Mouse (Mus musculus) forebrain, embryonic 15.5 days (tissue): ENCODE measurements around the gene Slco2b1. TPM values are rescaled to one million over a fixed set of nuclear protein-coding genes. Genes with fewer than 3 reads are reported as not detected.

Source experiments
- ATAC-seq: fragments of 200-750 bp; cut with Nextera tagmentation; replicated peaks from 2 replicates; pipeline ENCODE4 v1.8.0; 2017; ENCODE audit warnings: mild to moderate bottlenecking, moderate TSS enrichment, moderate library complexity
- H3K27ac ChIP-seq: fragments of 300-500 bp; sonication (generic); replicated peaks from 2 replicates; pipeline ENCODE4 v1.5.1; 2015; ENCODE audit warnings: mild to moderate bottlenecking, inconsistent platforms
- H3K27me3 ChIP-seq: fragments of 300-500 bp; sonication (generic); 2 replicates; pipeline ENCODE4 v1.6.1; 2015; ENCODE audit warnings: inconsistent platforms
- H3K36me3 ChIP-seq: fragments of 300-500 bp; sonication (generic); 2 replicates; pipeline ENCODE4 v1.6.1; 2015; ENCODE audit warnings: mild to moderate bottlenecking, inconsistent platforms
- H3K4me1 ChIP-seq: fragments of 300-500 bp; sonication (generic); 2 replicates; pipeline ENCODE4 v1.6.1; 2015; ENCODE audit warnings: inconsistent platforms
- H3K4me2 ChIP-seq: fragments of 300-500 bp; sonication (generic); replicated peaks from 2 replicates; pipeline ENCODE4 v1.6.1; 2015; ENCODE audit warnings: mild to moderate bottlenecking, inconsistent platforms
- H3K4me3 ChIP-seq: fragments of 300-500 bp; sonication (generic); 2 replicates; pipeline ENCODE4 v1.5.1; 2015; ENCODE audit warnings: mild to moderate bottlenecking, inconsistent platforms
- H3K9ac ChIP-seq: fragments of 300-500 bp; sonication (generic); replicated peaks from 2 replicates; pipeline ENCODE4 v1.6.1; 2015; ENCODE audit warnings: mild to moderate bottlenecking, inconsistent platforms
- H3K9me3 ChIP-seq: fragments of 300-500 bp; sonication (generic); 2 replicates; pipeline ENCODE4 v1.6.1; 2016; ENCODE audit warnings: inconsistent platforms
- WGBS: fragments of 180-500 bp; shearing (Covaris S2); methylation state at CpG from one replicate; pipeline ENCODE4 v1.1.7; 2015; ENCODE audit warnings: mixed read lengths; 5-methylcytosine and 5-hydroxymethylcytosine counted together
- polyA plus RNA-seq: library from polyadenylated mRNA; unstranded; fragments of >200 nt; fragmentation: Nextera tagmentation; extraction: Ambion mirVana; gene quantifications from 2 replicates; pipeline ENCODE4 v1.2.1, GENCODE M21; 2015

Slco2b1 gene
- polyA plus RNA-seq, 1 experiment from 2014 or later, result 4.9 TPM

GRCm38 (mm10) chr7:99641245-99641644, 69.9 kb downstream of the Slco2b1 start:
- Histone ChIP-seq H3K4me2 (no peak overlapping the region), H3K9me3 (no peaks in the 10 kb centered on the region), H3K9ac (no peak overlapping the region), H3K4me1 (no peaks in the 10 kb centered on the region), H3K36me3 (no peaks in the 10 kb centered on the region), H3K4me3 (no peak overlapping the region), H3K27ac (no peak overlapping the region), H3K27me3 (peaks cover 4% of the 10 kb centered on the region; the same call in 1 of the 2 replicates)
- WGBS, result 34% methylated on average over 4 of the region's 4 CpGs
- ATAC-seq, result no peak

- Histone ChIP-seq H3K27ac (no peak overlapping the region), H3K36me3 (no peaks in the 10 kb centered on the region), H3K9me3 (no peaks in the 10 kb centered on the region), H3K4me2 (no peak overlapping the region), H3K9ac (no peak overlapping the region), H3K27me3 (no peaks in the 10 kb centered on the region), H3K4me1 (no peaks in the 10 kb centered on the region), H3K4me3 (no peak overlapping the region)
- no peak for ATAC-seq
- WGBS, result 83% methylated on average over 8 of the region's 8 CpGs
These were observed 77.0 kb downstream of the Slco2b1 start for GRCm38 (mm10) chr7:99633966-99634665.

GRCm38 (mm10) chr7:99632286-99632685, 78.9 kb downstream of the Slco2b1 start:
- 8% methylated on average over 6 of the region's 6 CpGs for WGBS
- Histone ChIP-seq H3K4me3 (no peak overlapping the region), H3K36me3 (no peaks in the 10 kb centered on the region), H3K9ac (no peak overlapping the region), H3K9me3 (no peaks in the 10 kb centered on the region), H3K4me2 (no peak overlapping the region), H3K4me1 (peaks cover under 1% of the 10 kb centered on the region; the same call in 1 of the 2 replicates), H3K27me3 (peaks cover 16% of the 10 kb centered on the region), H3K27ac (no peak overlapping the region)
- ATAC-seq, result no peak

GRCm38 (mm10) chr7:99627366-99627765, 83.8 kb downstream of the Slco2b1 start:
- 2% methylated on average over 7 of the region's 7 CpGs for WGBS
- H3K4me3 ChIP-seq, result no peak overlapping the region; the same call in 1 of the 2 replicates
- no peak overlapping the region for H3K9ac ChIP-seq
- no peaks in the 10 kb centered on the region for H3K36me3 ChIP-seq
- H3K9me3 ChIP-seq, result no peaks in the 10 kb centered on the region
- H3K4me2 ChIP-seq, result no peak overlapping the region
- H3K4me1 ChIP-seq, result peaks cover 19% of the 10 kb centered on the region
- peaks cover 51% of the 10 kb centered on the region for H3K27me3 ChIP-seq
- no peak overlapping the region for H3K27ac ChIP-seq
- no peak for ATAC-seq

GRCm38 (mm10) chr7:99626376-99627270, 84.5 kb downstream of the Slco2b1 start, which contains the start of gene Tpbgl:
Gene Tpbgl, minus strand, starts transcription at chr7:99627103.
- H3K27ac ChIP-seq, result no peak within 1 kb of the TSS
- no peaks in the 10 kb centered on the region for H3K9me3 ChIP-seq
- H3K9ac ChIP-seq, result peak within 1 kb of the TSS; percentile 54
- peak within 1 kb of the TSS; percentile 82 for H3K4me2 ChIP-seq
- peak; percentile 21; the same call in 1 of the 2 replicates for ATAC-seq
- peaks cover 19% of the 10 kb centered on the region for H3K4me1 ChIP-seq
- H3K4me3 ChIP-seq, result peak within 1 kb of the TSS; percentile 49
- no peaks in the 10 kb centered on the region for H3K36me3 ChIP-seq
- WGBS, result under 1% methylated on average over 79 of the region's 83 CpGs
- H3K27me3 ChIP-seq, result peaks cover 51% of the 10 kb centered on the region

GRCm38 (mm10) chr7:99625722-99626375, 85.3 kb downstream of the Slco2b1 start:
- no peak overlapping the region for H3K27ac ChIP-seq
- WGBS, result under 1% methylated on average over 77 of the region's 81 CpGs
- peak overlapping the region; percentile 82 for H3K4me2 ChIP-seq
- peak overlapping the region; percentile 49 for H3K4me3 ChIP-seq
- no peaks in the 10 kb centered on the region for H3K9me3 ChIP-seq
- peak; percentile 91 for ATAC-seq
- no peaks in the 10 kb centered on the region for H3K36me3 ChIP-seq
- H3K9ac ChIP-seq, result peak overlapping the region; percentile 54
- H3K27me3 ChIP-seq, result peaks cover 51% of the 10 kb centered on the region
- peaks cover 19% of the 10 kb centered on the region for H3K4me1 ChIP-seq

- no peaks in the 10 kb centered on the region for H3K36me3 ChIP-seq
- H3K4me1 ChIP-seq, result no peaks in the 10 kb centered on the region
- no peak overlapping the region for H3K9ac ChIP-seq
- ATAC-seq, result no peak
- H3K27ac ChIP-seq, result no peak overlapping the region
- WGBS, result 6% methylated on average over 3 of the region's 3 CpGs
- no peaks in the 10 kb centered on the region for H3K9me3 ChIP-seq
- no peak overlapping the region for H3K4me2 ChIP-seq
- peaks cover 8% of the 10 kb centered on the region; the same call in 1 of the 2 replicates for H3K27me3 ChIP-seq
- H3K4me3 ChIP-seq, result no peak overlapping the region
These were observed 92.3 kb downstream of the Slco2b1 start for GRCm38 (mm10) chr7:99618860-99619259.

- Histone ChIP-seq H3K4me1 (no peaks in the 10 kb centered on the region), H3K4me3 (no peak overlapping the region), H3K4me2 (no peak overlapping the region), H3K27ac (no peak overlapping the region), H3K9ac (no peak overlapping the region), H3K36me3 (no peaks in the 10 kb centered on the region), H3K9me3 (no peaks in the 10 kb centered on the region), H3K27me3 (0 out of 2 replicates have a peak, but pooled peaks cover 2% of the 10 kb centered on the region)
- no peak for ATAC-seq
- WGBS, result 81% methylated on average over 2 of the region's 2 CpGs
These were observed 92.9 kb downstream of the Slco2b1 start for GRCm38 (mm10) chr7:99618264-99618663.

Other genes with a start within 250 kb of the Slco2b1 start
- 3.8 and 7.1 TPM in 2 replicates for gene Klhl35, start 245.3 kb downstream of the Slco2b1 start, polyA plus RNA-seq
- 553 and 561 TPM in 2 replicates for gene Rps3, start 227.6 kb downstream of the Slco2b1 start, polyA plus RNA-seq
- 14.3 and 15.1 TPM in 2 replicates for gene Arrb1, start 175.9 kb downstream of the Slco2b1 start, polyA plus RNA-seq
- 0.49 and 0.50 TPM in 2 replicates for gene Tpbgl, start 84.2 kb downstream of the Slco2b1 start, polyA plus RNA-seq
- gene Olfr520, start 18.9 kb upstream of the Slco2b1 start, polyA plus RNA-seq, result not detected in 2 replicates
- not detected in 2 replicates for gene Olfr521, start 52.2 kb upstream of the Slco2b1 start, polyA plus RNA-seq
- 1.6 and 1.9 TPM in 2 replicates for gene Neu3, start 117.1 kb upstream of the Slco2b1 start, polyA plus RNA-seq
- 0.61 and 0.65 TPM in 2 replicates for gene Xrra1, start 147.8 kb upstream of the Slco2b1 start, polyA plus RNA-seq
- 293 and 294 TPM in 2 replicates for gene Spcs2, start 152.1 kb upstream of the Slco2b1 start, polyA plus RNA-seq